Mouse (Mus musculus) layer of hippocampus, adult 9-11 months (tissue): ENCODE results near the gene E2f2.

Source experiments
- DNase-seq: peaks from one replicate; pipeline ENCODE4 v3.0.0; 2022

E2f2 gene

DNA sequence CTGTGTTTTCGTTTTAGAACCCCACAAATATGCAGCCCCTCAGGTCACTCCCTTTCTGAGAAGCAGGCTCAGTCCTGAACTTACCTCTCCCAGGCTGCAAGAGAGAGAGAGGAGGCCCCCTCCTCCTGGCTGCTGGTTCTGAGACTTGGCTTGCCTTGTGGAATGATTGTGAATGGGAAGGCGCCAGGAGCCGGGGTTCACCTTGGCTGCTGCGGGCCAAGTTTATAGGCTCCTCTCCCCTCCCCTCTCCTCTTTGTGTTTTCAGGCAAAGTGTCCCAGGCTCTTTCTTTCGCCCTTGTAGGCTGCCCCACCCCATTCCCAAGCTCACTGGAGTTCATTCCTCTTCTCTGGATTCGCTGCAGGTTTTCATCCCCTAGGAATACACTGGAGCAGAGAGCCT is 34.7 kb downstream of the E2f2 start:
- DNase-seq, result no peak

DNA sequence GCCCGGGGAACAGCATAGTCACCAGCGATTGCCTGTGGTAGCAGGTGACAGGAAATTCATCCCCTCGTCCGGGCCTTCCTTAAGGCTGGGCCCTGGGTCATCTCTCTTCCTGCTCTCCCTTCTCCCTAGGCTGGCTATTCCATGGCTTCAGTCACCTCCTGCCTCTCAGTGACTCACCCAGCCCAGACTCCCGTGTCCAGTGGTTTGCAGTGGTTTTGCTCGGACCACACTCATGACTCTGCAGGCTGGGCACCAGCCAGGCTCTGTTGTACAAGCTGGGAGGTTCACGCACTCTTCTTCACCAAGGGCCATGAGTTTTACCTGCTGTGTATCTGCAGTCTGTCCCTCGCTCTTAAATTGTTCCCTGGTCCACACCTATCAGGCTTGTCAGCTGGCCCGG is 38.7 kb downstream of the E2f2 start:
- DNase-seq, result no peak

DNA sequence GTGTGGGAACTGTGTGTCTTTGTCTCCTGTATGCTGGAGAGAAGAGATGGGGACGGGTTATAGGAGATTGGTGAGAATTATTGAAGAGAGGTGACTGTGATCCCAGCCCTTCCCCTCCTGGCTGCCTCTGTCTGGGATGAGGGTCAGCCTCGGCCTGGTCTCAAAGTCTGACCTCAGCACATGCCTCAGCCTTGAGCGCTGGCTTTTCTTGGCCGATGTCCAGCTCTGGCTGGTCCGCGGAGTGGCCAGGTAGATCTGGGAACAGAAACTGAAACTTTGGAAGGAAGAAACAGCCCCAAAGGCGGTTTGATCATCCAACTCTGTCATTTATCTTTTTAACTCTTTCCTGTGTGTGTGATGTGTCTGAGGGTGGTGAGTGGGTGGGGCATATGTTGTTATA is 41.4 kb downstream of the E2f2 start:
- no peak for DNase-seq

DNA sequence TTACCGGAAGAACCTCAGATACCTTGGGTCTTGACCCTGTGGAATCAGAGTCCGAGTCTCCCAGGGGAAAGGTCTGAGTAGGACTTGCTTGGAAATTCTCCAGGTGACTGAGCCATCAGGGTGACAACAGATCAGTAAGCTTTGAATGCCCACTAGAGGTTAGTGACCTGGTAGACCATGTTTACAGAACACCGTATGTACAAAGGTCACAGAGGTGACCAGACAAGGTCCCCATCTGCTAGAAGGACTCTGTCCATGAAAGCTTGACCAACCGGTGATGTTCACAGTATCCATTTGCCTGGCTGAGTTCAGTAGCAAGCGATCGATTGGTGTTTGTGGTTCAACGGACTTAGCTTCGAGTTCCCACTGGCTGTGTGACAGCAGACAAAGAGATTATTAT is 42.6 kb downstream of the E2f2 start:
- no peak for DNase-seq

DNA sequence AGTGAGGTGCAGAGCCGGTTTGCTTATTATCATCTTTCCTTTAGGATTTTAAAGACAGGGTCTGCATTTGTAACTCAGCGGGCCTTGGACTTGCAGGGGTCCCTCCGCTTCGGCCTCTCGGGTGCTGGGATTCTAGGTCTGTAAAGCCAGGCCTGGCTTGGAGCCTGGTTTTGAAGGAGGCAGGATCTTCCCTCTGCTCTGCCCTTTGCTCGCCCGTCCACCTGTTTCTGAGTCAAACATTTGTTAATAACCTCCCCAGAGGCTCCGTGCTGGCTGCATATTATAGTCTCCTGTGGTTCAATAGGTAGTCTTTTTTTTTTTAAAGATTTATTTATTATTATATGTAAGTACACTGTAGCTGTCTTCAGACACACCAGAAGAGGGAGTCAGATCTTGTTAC is 43.4 kb downstream of the E2f2 start:
- DNase-seq, result no peak

DNA sequence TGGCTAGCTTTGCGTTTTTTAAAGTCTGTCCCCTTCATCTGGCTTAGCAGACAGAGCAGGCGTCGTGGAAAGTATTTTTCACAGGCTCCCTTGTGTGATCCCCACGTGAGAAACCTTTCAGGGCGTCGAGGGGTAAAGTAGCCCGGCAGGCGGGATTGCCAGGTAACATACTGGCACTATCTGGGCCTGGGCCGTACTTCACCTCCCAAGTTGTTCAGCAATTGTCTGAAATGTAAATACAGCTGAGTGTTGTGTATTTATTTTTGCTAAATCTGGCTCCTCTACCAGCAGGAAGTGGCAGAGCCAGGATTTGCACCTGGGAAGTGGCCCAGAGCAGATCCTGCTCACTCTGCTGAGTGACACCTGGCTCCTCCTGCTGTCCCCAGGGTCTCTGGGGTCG is 44.9 kb downstream of the E2f2 start:
- DNase-seq, result no peak

DNA sequence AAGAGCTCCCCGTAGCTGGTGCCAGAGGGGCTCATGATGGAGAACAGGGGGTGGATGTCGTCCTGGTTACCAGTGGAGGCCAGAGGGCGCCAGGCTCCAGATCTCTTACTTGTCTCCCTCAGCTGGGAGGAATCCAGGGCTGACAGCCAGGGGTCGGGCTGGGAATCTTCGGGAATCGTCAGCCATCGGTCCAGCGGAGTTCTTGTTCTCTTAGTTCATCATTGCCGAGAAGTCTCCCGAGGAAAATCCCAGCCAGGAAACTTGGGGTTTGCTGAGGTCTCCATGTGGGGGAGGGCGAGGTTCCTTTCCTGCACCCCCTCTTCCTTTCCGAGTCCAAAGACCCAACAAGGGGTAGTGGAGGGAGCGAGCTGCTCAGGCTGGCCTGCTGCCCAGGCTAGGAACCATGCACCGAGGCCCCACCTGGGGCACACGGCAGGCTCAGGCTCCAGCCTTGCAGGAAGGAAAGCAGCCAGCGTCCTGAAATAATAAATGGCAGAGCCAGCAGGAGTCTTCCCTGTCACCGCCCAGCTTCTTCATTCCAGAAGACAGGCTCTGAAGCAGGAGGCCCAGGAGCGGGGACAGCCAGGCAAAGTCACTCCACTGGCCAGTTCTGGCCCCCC is 46.5 kb downstream of the E2f2 start:
- no peak for DNase-seq

DNA sequence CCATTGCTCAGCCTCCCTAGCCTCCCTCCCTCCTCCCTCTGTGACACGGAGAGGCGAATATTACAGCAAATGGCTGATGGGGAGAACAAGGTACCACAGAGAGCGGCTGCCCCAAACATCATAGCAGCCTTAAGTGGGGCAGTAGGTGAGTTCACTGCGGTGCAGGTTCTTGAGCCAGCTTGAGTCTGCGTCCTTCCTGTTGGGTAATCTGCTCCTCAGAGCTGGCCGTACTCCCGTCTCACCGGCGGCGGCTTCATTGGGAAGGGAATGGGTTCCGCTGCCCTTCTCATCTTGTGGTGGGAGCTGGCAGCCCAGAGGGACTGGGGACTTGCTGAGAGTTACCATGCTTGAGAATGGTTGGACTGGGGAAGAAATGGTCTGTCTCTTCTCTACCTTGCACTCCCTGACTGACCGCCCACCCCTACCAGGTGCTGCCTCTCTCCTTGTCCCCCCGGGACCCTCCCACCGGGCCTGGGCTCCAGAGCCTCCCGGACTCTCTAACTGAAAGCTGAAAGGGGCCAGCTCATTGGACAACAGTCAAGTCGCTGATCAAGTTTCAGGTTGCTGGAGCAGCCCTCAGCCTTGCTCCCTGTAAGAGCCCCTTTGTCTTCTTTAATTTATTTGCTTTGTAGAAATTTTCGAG is 48.1 kb downstream of the E2f2 start:
- DNase-seq, result no peak

DNA sequence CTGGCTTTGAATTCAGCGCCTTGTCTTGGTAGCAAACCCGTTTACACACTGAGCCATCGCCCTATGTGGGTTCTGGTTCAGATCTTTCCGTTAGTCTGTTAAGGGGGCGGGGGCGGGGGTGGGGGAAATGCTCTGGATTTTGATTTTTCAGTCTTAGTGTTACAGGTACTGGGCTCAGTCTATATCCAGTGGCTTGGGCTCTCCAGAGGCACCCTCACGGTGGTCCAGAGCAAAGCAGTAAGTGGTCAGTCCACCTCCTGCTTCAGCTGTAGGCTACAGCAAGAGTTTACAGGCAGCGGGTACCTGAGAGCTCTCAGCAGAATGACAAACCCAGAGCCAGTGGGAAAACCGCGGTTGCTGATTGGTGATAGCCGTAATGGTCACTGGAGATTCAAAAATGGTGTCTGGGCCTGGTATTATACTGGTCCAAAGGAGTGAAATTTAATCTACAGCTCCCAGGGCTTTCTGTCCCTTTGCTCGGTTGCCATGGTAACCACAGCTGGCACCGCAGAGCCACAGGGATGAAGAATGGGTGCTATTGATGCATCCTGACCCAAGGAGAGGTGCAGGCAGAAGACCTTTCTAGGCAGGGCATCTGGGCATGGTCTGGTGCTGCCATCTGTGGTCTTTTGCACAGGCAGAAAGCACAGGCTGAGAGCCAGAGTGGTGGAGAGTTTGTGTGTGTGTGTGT is 51.5 kb downstream of the E2f2 start:
- DNase-seq, result peak; percentile 64

DNA sequence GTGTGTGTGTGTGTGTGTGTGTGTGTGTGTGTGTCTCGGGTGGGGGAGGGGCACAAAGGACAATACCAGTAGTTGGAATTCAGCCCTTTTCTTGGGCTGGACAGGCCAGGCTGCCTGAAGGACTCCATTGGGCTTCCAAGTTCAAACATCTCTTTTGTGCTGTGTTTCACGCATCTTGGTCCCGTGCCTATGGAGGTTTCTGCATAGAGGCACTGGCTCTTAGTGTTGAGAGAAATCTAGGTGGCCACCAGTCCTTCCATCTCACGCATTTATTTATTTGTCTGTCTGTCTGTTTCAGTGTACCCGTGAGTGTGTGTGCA is 52.0 kb downstream of the E2f2 start:
- no peak for DNase-seq

DNA sequence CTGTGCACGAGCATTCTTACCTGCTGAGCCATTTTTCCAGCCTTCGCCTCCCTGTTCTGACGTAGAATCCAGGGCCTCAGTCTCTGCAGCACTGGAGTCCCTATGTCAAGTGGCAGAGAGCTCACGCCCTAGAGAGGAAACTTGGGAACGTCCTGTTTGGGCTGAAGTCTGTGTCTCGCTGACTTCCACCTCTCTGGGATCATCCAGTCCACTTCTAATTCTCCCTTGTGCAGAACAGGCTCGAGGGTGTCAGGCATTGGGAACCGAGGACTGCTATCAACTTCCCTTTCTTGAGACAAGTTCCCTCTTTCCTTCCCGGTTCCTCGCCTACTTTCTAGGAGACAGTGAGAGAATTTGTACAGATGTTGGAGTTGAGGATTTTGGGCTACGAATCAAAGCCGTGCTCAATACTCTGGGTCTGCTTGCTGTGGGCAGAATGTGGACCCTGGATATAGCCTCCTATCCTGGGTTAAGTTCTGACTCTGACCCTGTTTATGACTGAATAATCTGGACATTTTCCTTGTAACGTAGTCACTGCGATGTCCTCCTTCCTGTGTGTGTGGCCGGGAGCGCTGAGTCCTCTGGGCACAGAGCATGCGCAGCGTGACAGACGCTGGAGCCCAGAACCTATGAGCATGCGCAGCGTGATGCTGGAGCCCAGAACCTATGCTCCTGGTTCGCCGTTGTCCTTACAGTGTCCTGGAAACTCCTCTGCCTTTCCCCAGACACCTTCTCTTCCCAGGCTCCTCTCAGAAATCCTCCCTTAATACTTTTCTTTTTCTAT is 52.7 kb downstream of the E2f2 start:
- DNase-seq, result no peak

DNA sequence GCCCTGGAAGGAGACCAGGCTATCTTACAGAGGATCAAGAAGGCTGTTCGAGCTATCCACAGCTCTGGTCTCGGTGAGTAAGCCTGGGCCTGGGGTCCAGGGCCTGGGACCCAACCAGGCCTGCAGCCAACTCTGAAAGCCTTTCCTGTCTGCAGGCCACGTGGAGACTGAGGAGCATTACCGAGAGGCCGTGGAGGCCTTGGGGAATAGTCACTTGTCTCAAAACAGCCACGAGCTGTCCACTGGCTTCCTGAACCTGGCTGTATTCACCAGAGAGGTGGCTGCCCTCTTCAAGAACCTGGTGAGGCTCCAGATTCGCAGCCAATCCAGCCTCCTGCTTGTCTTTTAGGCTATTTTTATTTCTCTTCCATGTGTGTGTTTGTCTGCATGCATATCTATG is 55.2 kb downstream of the E2f2 start:
- no peak for DNase-seq

DNA sequence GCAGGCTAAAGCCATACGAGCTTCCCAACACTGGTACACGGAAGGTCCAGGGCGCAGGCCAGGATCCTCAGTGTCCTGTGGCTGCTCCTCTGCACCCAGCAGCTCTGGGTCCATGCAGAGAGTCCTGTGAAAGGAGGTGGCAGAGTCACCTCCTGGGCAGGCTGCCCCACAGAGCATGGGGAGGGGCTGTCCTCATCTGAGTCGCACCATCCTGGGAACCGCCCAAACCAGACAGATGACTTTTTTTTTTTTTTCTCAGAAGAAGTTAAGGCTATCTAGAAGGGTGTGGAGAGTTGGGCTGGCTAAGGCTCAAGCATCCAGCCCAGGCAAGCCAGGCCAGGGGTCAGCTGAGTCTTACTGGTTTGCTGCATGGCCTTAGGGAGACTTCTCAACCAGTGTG is 56.4 kb downstream of the E2f2 start:
- DNase-seq, result no peak

DNA sequence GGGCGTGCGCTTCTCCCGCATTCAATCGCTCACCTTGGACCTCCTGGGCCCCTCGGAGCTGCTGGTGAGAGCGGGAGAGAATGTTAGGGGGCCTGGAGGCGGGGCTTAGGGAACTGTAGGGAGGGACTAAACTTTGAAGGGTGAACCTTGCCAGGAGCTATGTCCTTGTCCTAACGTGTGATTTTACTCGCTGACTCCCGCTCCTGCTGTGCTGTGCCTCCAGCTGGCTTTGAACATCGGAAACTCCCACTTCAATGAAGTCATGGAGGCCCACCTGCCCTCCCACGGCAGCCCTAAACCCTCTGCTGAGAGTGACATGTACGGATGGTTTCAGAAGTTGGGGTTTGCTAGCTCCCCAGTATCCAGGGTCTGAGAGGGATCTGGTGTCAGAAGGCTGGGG is 66.5 kb downstream of the E2f2 start:
- DNase-seq, result no peak

DNA sequence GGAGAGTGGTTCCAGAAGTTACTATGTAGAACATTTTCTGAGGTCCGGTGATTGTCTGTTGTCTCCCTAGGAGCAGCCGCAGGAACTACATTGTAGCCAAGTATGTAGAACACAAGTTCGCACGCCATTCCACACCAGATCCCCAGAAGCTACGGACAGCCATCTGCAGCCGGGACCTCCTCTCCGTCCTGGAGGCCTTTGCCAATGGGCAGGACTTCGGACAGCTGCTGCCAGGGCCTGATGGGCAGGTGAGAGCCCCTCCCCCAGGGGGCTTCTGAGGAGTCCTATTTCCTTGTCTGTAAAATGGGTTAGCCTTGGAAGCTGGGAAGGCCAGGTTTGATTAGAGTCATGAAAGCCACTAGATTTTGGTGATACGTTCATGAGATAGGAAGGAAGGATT is 66.9 kb downstream of the E2f2 start:
- DNase-seq, result no peak

DNA sequence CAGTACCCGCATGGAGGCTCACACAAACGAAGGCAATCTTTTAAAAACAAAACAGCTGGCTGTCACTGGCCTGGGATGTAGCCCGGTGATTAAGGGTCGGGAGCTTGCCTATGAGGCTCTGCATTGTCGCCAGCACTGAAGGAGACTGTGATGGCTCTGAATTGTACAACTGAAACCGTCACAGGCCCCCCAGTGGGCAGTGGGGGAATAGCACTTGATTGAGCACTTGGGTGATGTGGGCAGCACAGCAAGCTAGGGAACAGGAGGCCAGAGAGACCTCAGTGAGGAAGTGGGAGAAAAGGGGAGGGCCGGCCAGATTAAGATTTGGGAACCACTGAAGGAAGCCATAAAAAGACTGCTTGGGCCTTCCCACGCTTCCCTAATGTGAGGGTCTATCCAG is 67.4 kb downstream of the E2f2 start:
- peak; percentile 88 for DNase-seq

DNA sequence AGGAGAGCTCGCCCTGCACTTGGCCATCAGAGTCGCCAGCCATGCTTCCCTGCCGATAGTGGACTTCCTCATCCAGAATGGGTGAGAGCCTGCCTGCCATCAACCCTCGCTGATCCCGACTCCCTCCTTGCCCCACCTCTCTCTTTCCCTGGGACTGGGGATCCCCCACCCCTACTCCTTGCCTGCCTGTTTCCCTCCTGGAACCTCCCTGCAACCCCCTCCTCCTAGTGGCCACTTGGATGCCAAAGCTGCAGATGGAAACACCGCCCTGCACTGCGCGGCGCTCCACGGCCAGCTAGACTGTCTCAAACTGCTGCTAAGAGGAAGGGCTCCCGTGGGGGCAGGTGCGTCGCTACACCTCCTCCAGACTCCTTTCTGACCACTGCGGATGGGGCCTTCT is 67.9 kb downstream of the E2f2 start:
- DNase-seq, result no peak

DNA sequence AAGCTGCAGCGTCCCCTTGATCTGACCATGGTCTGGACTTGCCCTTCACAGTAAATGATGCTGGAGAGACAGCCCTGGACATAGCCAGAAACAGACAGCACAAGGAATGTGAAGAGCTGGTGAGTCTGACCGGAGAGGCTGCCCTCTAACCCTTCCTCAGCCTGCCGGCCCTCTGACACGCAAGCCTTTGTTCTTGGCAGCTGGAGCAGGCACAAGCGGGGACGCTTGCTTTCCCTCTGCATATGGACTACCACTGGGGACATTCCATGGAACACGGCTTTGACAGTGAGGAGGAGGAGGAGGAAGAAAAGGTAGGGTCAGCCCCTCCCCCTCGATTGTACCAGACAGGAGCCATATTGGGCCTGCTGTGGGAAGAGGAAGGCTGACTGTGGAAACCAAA is 68.8 kb downstream of the E2f2 start:
- no peak for DNase-seq

DNA sequence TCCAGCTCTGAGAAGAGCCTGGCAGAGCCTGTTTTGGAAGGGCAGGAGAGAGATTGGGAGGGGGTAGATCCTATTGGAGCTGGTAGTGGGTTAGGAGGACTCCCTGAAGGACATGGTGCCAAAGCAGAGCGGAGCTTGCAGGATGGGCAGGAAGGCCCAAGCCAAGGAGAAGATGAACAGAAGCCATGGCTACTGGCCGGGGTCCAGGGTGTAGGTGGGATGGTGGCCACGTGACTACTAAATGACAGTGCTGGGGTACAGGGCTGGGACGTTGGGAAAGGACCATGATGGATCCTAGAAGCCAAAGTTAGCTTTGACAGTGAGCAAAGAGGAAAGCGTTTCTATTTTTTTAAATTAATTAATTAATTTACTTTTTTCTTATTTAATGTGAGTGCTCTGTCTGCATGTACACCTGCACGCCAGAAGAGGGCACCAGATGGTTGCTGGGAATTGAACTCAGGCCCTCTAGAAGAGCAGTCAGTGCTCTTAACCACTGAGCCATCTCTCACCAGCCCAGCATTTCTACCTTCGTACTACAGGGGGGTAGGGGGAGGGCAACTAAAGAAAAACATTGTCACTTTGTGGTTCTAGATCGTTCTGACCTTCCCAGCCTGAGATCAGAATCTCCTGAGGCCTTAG is 70.0 kb downstream of the E2f2 start:
- no peak for DNase-seq

DNA sequence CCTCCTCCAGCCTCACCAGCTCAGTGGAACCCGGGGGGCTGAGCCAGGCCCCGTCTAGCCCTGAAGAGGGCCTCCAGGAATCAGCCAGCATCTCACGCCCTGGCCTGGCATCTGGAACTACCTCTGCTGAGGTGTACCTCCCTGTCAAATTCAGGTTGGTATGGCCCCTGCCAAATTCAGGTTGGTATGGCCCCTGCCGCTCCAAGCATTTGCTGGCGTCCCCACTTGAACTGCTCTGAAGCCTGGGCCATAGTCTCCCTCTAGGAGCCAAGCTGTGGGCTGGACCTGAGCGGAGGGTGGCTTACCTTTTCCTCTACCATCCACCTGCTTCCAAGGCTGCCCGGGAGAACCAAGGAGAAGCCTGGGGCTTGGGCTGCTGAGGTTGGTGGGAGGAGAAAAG is 70.5 kb downstream of the E2f2 start:
- no peak for DNase-seq

DNA sequence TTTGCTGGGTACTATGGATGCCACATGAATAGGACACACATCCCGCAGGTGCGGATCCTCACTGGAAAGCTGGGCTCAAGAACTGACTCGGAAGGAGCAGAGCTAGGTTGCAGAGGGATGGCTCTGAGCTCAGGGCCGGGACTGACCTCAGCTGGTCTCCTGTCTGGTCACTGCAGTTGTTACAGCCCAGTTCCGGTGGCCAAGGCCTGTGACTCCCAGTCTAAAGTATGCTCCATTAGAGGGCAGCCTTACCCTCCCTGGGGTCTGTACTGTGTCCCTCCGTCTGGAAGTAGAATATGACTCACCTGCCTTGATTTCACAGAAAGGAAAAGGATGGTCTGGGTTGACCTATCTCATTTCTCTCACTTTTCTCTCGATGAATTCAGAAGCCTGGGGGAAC is 72.0 kb downstream of the E2f2 start:
- no peak for DNase-seq
